Mouse (Mus musculus) thymus, postnatal 0 days (tissue): Measurements from ENCODE around the gene Gm2012. TPM values are rescaled to one million over a fixed set of nuclear protein-coding genes. Genes with fewer than 3 reads are reported as not detected.
"Not testable (repeated sequence)": the region's sequence is repeated elsewhere in the genome, so short reads cannot be mapped to it uniquely, and the experiment has no call there.

Experiments used
- DNase-seq: peaks from one replicate; pipeline ENCODE4 v3.0.0-alpha.2; 2015; ENCODE audit warnings: low spot score
- microRNA-seq: library from miRNA; unstranded; fragments of <30 nt; microRNA quantifications from one replicate; pipeline ENCODE4, GENCODE M21; 2016; ENCODE audit warnings: borderline number of aligned reads
- polyA plus RNA-seq: library from polyadenylated mRNA; unstranded; fragments of >200 nt; fragmentation: Nextera tagmentation; extraction: Ambion mirVana; gene quantifications from 2 replicates; pipeline ENCODE4 v1.2.1, GENCODE M21; 2015

Gm2012 gene
- not detected in 2 replicates for polyA plus RNA-seq

- DNase-seq, result not testable (repeated sequence)
Measured at GRCm38 (mm10) chrX:26231255-26231654, at the start of gene Gm2012. Gene Gm2012 (minus strand): TSS chrX:26231355.

- not testable (repeated sequence) for DNase-seq
Measured at GRCm38 (mm10) chrX:26159146-26159545, 72.0 kb downstream of the Gm2012 start.

Small RNA genes within 50 kb of the gene (microRNA-seq; reads per million reads assigned to microRNA genes)
- gene Gm26302, result not detected

Other genes with a start within 250 kb of the Gm2012 start
- gene Gm5168, start 180.3 kb downstream of the Gm2012 start, polyA plus RNA-seq, result not detected in 2 replicates
- not detected in 2 replicates for gene Gm2030, start 78.7 kb upstream of the Gm2012 start, polyA plus RNA-seq